Mouse (Mus musculus) MEL (cell line): ENCODE measurements at regions not wholly inside any gene's neighbourhood (a gene's known extent, or its start where the extent isn't known, plus 50 kb on each side); places are given as distances from the start of the nearest gene placed in this dataset.

ENCODE experiments used
- DNase-seq: peaks from one replicate; pipeline ENCODE4 v3.0.0; 2011; ENCODE audit warnings: low read depth, low spot score
- H3K27ac ChIP-seq: 2 replicates; pipeline ENCODE4 v1.5.1; 2012; ENCODE audit warnings: low read depth, mild to moderate bottlenecking, control low read depth, low read length, moderate library complexity; ENCODE audit not compliant: control insufficient read depth
- H3K27me3 ChIP-seq, 2 experiments: fragments of 150-350 bp in 1 of 2; sonication (generic) in 1 of 2; 2 replicates each; pipeline ENCODE4 v1.6.1; 2012; ENCODE audit warnings: low read length in 2 of 2, mild to moderate bottlenecking in 2 of 2, improper control_type of control experiment in 1 of 2, moderate library complexity in 1 of 2; ENCODE audit not compliant: insufficient read depth in 2 of 2, control insufficient read depth in 1 of 2
- H3K36me3 ChIP-seq, 2 experiments: 2 replicates each; pipeline ENCODE4 v1.6.1; 2012 to 2014; ENCODE audit warnings: low read length in 2 of 2, improper control_type of control experiment in 1 of 2, inconsistent platforms in 1 of 2, mild to moderate bottlenecking in 1 of 2; ENCODE audit not compliant: insufficient read depth in 2 of 2, control insufficient read depth in 1 of 2
- H3K4me1 ChIP-seq, 2 experiments: fragments of 150-350 bp in 1 of 2; sonication (generic) in 1 of 2; 2 replicates each; pipeline ENCODE4 v1.6.1; 2012; ENCODE audit warnings: low read length in 2 of 2, improper control_type of control experiment in 1 of 2, mild to moderate bottlenecking in 1 of 2; ENCODE audit not compliant: insufficient read depth in 2 of 2, control insufficient read depth in 1 of 2
- H3K4me3 ChIP-seq, 2 experiments: fragments of 150-350 bp in 1 of 2; sonication (generic) in 1 of 2; 2 replicates each; pipeline ENCODE4 v1.5.1; 2012; ENCODE audit warnings: low read depth in 2 of 2, low read length in 2 of 2, mild to moderate bottlenecking in 2 of 2, moderate library complexity in 2 of 2, control low read depth in 1 of 2, improper control_type of control experiment in 1 of 2; ENCODE audit not compliant: control insufficient read depth in 1 of 2, insufficient read depth in 1 of 2
- H3K79me2 ChIP-seq: 2 replicates; pipeline ENCODE4 v1.6.1; 2012; ENCODE audit warnings: mild to moderate bottlenecking, low read length, moderate library complexity; ENCODE audit not compliant: control insufficient read depth, poor library complexity, insufficient read depth
- H3K9ac ChIP-seq: 2 replicates; pipeline ENCODE4 v1.6.1; 2012; ENCODE audit warnings: low read depth, mild to moderate bottlenecking, control low read depth, low read length, moderate library complexity; ENCODE audit not compliant: control insufficient read depth, poor library complexity, severe bottlenecking
- H3K9me3 ChIP-seq: fragments of 150-350 bp; sonication (generic); replicated peaks from 2 replicates; pipeline ENCODE4 v1.6.1; 2012; ENCODE audit warnings: mild to moderate bottlenecking, low read length, improper control_type of control experiment, moderate library complexity; ENCODE audit not compliant: insufficient read depth
- BHLHE40 ChIP-seq: IDR thresholded peaks from 2 replicates; pipeline ENCODE4 v1.6.1; 2012; ENCODE audit warnings: low read depth, mild to moderate bottlenecking, inconsistent platforms, low read length, improper control_type of control experiment, borderline replicate concordance
- CHD1 ChIP-seq: IDR thresholded peaks from 2 replicates; pipeline ENCODE4 v1.6.1; 2012; ENCODE audit warnings: low read depth, mild to moderate bottlenecking, inconsistent platforms, low read length, improper control_type of control experiment
- CHD2 ChIP-seq: IDR thresholded peaks from 2 replicates; pipeline ENCODE4 v1.6.1; 2011; ENCODE audit warnings: low read length, improper control_type of control experiment
- E2F4 ChIP-seq: IDR thresholded peaks from 2 replicates; pipeline ENCODE4 v1.6.1; 2011; ENCODE audit warnings: low read depth, low read length, improper control_type of control experiment, borderline replicate concordance
- ETS1 ChIP-seq: IDR thresholded peaks from 2 replicates; pipeline ENCODE4 v1.6.1; 2012; ENCODE audit warnings: low read depth, mild to moderate bottlenecking, inconsistent platforms, low read length, improper control_type of control experiment, moderate library complexity
- GABPA ChIP-seq: IDR thresholded peaks from 2 replicates; pipeline ENCODE4 v1.6.1; 2012; ENCODE audit warnings: low read depth, mild to moderate bottlenecking, inconsistent platforms, low read length, improper control_type of control experiment, moderate library complexity
- HCFC1 ChIP-seq: IDR thresholded peaks from 2 replicates; pipeline ENCODE4 v1.6.1; 2012; ENCODE audit warnings: low read depth, mild to moderate bottlenecking, inconsistent platforms, low read length, improper control_type of control experiment, moderate library complexity
- JUND ChIP-seq: IDR thresholded peaks from 2 replicates; pipeline ENCODE4 v1.6.1; 2011; ENCODE audit warnings: low read depth, mild to moderate bottlenecking, improper control_type of control experiment, low read length
- KAT2A ChIP-seq: conservative IDR thresholded peaks from 2 replicates; pipeline ENCODE4 v1.6.1; 2012; ENCODE audit warnings: low read depth, low read length, improper control_type of control experiment, inconsistent platforms
- MAX ChIP-seq: IDR thresholded peaks from 2 replicates; pipeline ENCODE4 v1.6.1; 2011; ENCODE audit warnings: low read length, improper control_type of control experiment
- MAZ ChIP-seq: IDR thresholded peaks from 2 replicates; pipeline ENCODE4 v1.6.1; 2012; ENCODE audit warnings: low read depth, mild to moderate bottlenecking, inconsistent platforms, low read length, improper control_type of control experiment
- MXI1 ChIP-seq: IDR thresholded peaks from 2 replicates; pipeline ENCODE4 v1.6.1; 2011; ENCODE audit warnings: mild to moderate bottlenecking, low read depth, low read length, improper control_type of control experiment
- POLR2A ChIP-seq, 2 experiments: IDR thresholded peaks; 2 replicates each; pipeline ENCODE4 v1.6.1; 2011 to 2012; ENCODE audit warnings: low read length in 2 of 2, mild to moderate bottlenecking in 2 of 2, control low read depth in 1 of 2, improper control_type of control experiment in 1 of 2, low read depth in 1 of 2, moderate library complexity in 1 of 2; ENCODE audit not compliant: control insufficient read depth in 1 of 2, insufficient read depth in 1 of 2, poor library complexity in 1 of 2
- POLR2AphosphoS5 ChIP-seq: IDR thresholded peaks from 2 replicates; pipeline ENCODE4 v1.6.1; 2012; ENCODE audit warnings: low read depth, borderline replicate concordance, mild to moderate bottlenecking, inconsistent platforms, low read length, moderate library complexity, mixed read lengths
- RCOR1 ChIP-seq: IDR thresholded peaks from 2 replicates; pipeline ENCODE4 v1.6.1; 2012; ENCODE audit warnings: low read depth, mild to moderate bottlenecking, inconsistent platforms, low read length, improper control_type of control experiment
- SIN3A ChIP-seq: IDR thresholded peaks from 2 replicates; pipeline ENCODE4 v1.6.1; 2012; ENCODE audit warnings: low read length, improper control_type of control experiment, inconsistent platforms
- SMC3 ChIP-seq: IDR thresholded peaks from 2 replicates; pipeline ENCODE4 v1.6.1; 2011; ENCODE audit warnings: low read depth, low read length, improper control_type of control experiment
- TAL1 ChIP-seq: IDR thresholded peaks from 2 replicates; pipeline ENCODE4 v1.6.1; 2012; ENCODE audit warnings: mild to moderate bottlenecking, inconsistent platforms, low read length, moderate library complexity, mixed read lengths
- TCF12 ChIP-seq: IDR thresholded peaks from 2 replicates; pipeline ENCODE4 v1.6.1; 2014; ENCODE audit warnings: low read depth, mild to moderate bottlenecking, inconsistent platforms, low read length, improper control_type of control experiment, moderate library complexity
- USF2 ChIP-seq, 2 experiments: IDR thresholded peaks; 2 replicates each; pipeline ENCODE4 v1.6.1; 2011 to 2012; ENCODE audit warnings: improper control_type of control experiment in 2 of 2, low read length in 2 of 2, borderline replicate concordance in 1 of 2, inconsistent platforms in 1 of 2, low read depth in 1 of 2, mild to moderate bottlenecking in 1 of 2; ENCODE audit not compliant: insufficient read depth in 1 of 2
- ZKSCAN1 ChIP-seq: IDR thresholded peaks from 2 replicates; pipeline ENCODE4 v1.6.1; 2012; ENCODE audit warnings: low read depth, mild to moderate bottlenecking, inconsistent platforms, low read length, improper control_type of control experiment, moderate library complexity
- ZMIZ1 ChIP-seq: IDR thresholded peaks from 2 replicates; pipeline ENCODE4 v1.6.1; 2012; ENCODE audit warnings: low read depth, mild to moderate bottlenecking, inconsistent platforms, low read length, improper control_type of control experiment, moderate library complexity

- Histone ChIP-seq H3K9ac (no peak overlapping the region), H3K27me3 (no peaks in the 10 kb centered on the region)
Observed at GRCm38 (mm10) chrX:11555035-11555570, 227.5 kb downstream of the H2al1j start.

GRCm38 (mm10) chrX:11558260-11558659 is 230.6 kb downstream of the H2al1j start:
- no peak overlapping the region for H3K9ac ChIP-seq
- H3K4me1 ChIP-seq: no peaks in the 10 kb centered on the region
- H3K27ac ChIP-seq: no peak overlapping the region
- no peaks in the 10 kb centered on the region for H3K79me2 ChIP-seq
- H3K4me3 ChIP-seq: no peak overlapping the region
- H3K36me3 ChIP-seq: no peaks in the 10 kb centered on the region
- no peaks in the 10 kb centered on the region for H3K9me3 ChIP-seq
- TF ChIP-seq MXI1: no peak
- no peak for TF ChIP-seq ZKSCAN1
- no peak for TF ChIP-seq TCF12
- TF ChIP-seq MAZ: no peak
- TF ChIP-seq POLR2A (IDR thresholded peaks at IDR 0.05; ENCODE audit: control insufficient read depth in 1 of 2, insufficient read depth in 1 of 2, low read depth in 1 of 2, low read length in 2 of 2, poor library complexity in 1 of 2): no peak
- TF ChIP-seq MAX: no peak
- no peak for TF ChIP-seq TAL1
- no peak for TF ChIP-seq SMC3
- TF ChIP-seq JUND: no peak
- TF ChIP-seq E2F4: no peak
- no peak for TF ChIP-seq BHLHE40
- TF ChIP-seq CHD2: no peak
- no peak for TF ChIP-seq RCOR1
- no peak for TF ChIP-seq GABPA
- TF ChIP-seq HCFC1: no peak
- TF ChIP-seq ETS1: no peak
- no peak for TF ChIP-seq USF2 (IDR thresholded peaks at IDR 0.05; ENCODE audit: borderline replicate concordance in 1 of 2, insufficient read depth in 1 of 2, low read depth in 1 of 2, low read length in 2 of 2)
- no peak for TF ChIP-seq ZMIZ1
- no peak for TF ChIP-seq KAT2A
- no peak for TF ChIP-seq SIN3A
- no peak for DNase-seq
- no peaks in the 10 kb centered on the region for H3K27me3 ChIP-seq

More at GRCm38 (mm10) chrX:11555035-11555570, 227.5 kb downstream of the H2al1j start:
- Histone ChIP-seq H3K36me3 (no peaks in the 10 kb centered on the region), H3K27ac (no peak overlapping the region), H3K4me1 (no peaks in the 10 kb centered on the region), H3K79me2 (no peaks in the 10 kb centered on the region), H3K4me3 (no peak overlapping the region), H3K9me3 (no peaks in the 10 kb centered on the region)
- no peak for DNase-seq
- TF ChIP-seq POLR2AphosphoS5 (no peak), KAT2A (no peak), CHD1 (no peak), RCOR1 (no peak)
